Mouse (Mus musculus) thymus, postnatal 10 days (tissue): ENCODE results near the gene Spc24.

ENCODE experiments used
- DNase-seq, 2 experiments: peaks; one replicate each; pipeline ENCODE4 v3.0.0; 2021; ENCODE audit warnings: low spot score in 2 of 2

The Spc24 gene

GRCm38 (mm10) chr9:21749382-21750118 is 10.6 kb downstream of the Spc24 start:
- DNase-seq = no peak

- no peak for DNase-seq
Observed at GRCm38 (mm10) chr9:21748491-21748890, 11.6 kb downstream of the Spc24 start.

GRCm38 (mm10) chr9:21748033-21748432 is 12.1 kb downstream of the Spc24 start:
- no peak for DNase-seq

GRCm38 (mm10) chr9:21747238-21747774 is 12.8 kb downstream of the Spc24 start:
- DNase-seq = no peak

GRCm38 (mm10) chr9:21741514-21741913 is 18.6 kb downstream of the Spc24 start:
- DNase-seq = no peak

GRCm38 (mm10) chr9:21740427-21740826 is 19.7 kb downstream of the Spc24 start:
- no peak for DNase-seq

GRCm38 (mm10) chr9:21738776-21739175 is 21.3 kb downstream of the Spc24 start:
- no peak for DNase-seq

- no peak for DNase-seq
Observed at GRCm38 (mm10) chr9:21737188-21737587, 22.9 kb downstream of the Spc24 start.

GRCm38 (mm10) chr9:21736580-21736979 is 23.5 kb downstream of the Spc24 start:
- no peak for DNase-seq

- no peak for DNase-seq
Observed at GRCm38 (mm10) chr9:21735126-21735525, 25.0 kb downstream of the Spc24 start.

- no peak for DNase-seq
Observed at GRCm38 (mm10) chr9:21733989-21734388, 26.1 kb downstream of the Spc24 start.

GRCm38 (mm10) chr9:21733446-21733845 is 26.7 kb downstream of the Spc24 start:
- no peak for DNase-seq

GRCm38 (mm10) chr9:21732288-21732687 is 27.8 kb downstream of the Spc24 start:
- no peak for DNase-seq

GRCm38 (mm10) chr9:21729264-21729663 is 30.8 kb downstream of the Spc24 start:
- DNase-seq = no peak

- DNase-seq = no peak
Observed at GRCm38 (mm10) chr9:21728261-21728832, 31.8 kb downstream of the Spc24 start.

- no peak for DNase-seq
Observed at GRCm38 (mm10) chr9:21726218-21726975, 33.7 kb downstream of the Spc24 start.

GRCm38 (mm10) chr9:21725224-21726121 is 34.6 kb downstream of the Spc24 start:
- no peak for DNase-seq

GRCm38 (mm10) chr9:21724147-21724536 is 36.0 kb downstream of the Spc24 start:
- DNase-seq = peak; percentile 93 to 95

- DNase-seq = peak; percentile 53 to 54
Observed at GRCm38 (mm10) chr9:21723377-21724146, 36.5 kb downstream of the Spc24 start, which contains the start of gene Ldlr. TSS of gene Ldlr (plus strand) at chr9:21723483.

- no peak for DNase-seq
Observed at GRCm38 (mm10) chr9:21721036-21721435, 39.1 kb downstream of the Spc24 start.

- no peak for DNase-seq
Observed at GRCm38 (mm10) chr9:21717015-21717414, 43.1 kb downstream of the Spc24 start.
